Mouse (Mus musculus) liver, postnatal 0 days (tissue): ENCODE data around the gene Etv2.

Source experiments
- CTCF ChIP-seq: sonication (generic); IDR thresholded peaks from 2 replicates; pipeline ENCODE4 v1.5.1; 2016; ENCODE audit warnings: antibody characterized with exemption, low read depth
- EP300 ChIP-seq: IDR thresholded peaks from 2 replicates; pipeline ENCODE4 v1.6.1; 2016; ENCODE audit warnings: antibody characterized with exemption, low read depth, mild to moderate bottlenecking

- no peak for TF ChIP-seq EP300
- 0 out of 2 replicates have a peak, but pooled peaks have one; percentile 6 for TF ChIP-seq CTCF
Observed at GRCm38 (mm10) chr7:30588676-30589434, 46.8 kb downstream of the Etv2 start, which contains the start of gene Kmt2b.
